ENCODE assay signal across 12 mouse cellular contexts in genomic region chr4:128932783-128933182, GRCm38 (mm10).
"Had no signal": no experiment of that assay in that cellular context is flagged by ENCODE, and none has a peak within 500 bp of the region (broad histone marks: within the 10 kb centered on the region; RNA-seq: fewer than 3 reads in every experiment).

No protein-coding gene starts in this region.

- H3K4me2 ChIP-seq: limb, embryonic 12.5 days; liver, embryonic 13.5 days; lung, embryonic 15.5 days; midbrain, embryonic 12.5 days had no signal

- H3K4me3 ChIP-seq: limb, embryonic 12.5 days; liver, embryonic 13.5 days; lung, embryonic 15.5 days; megakaryocyte, embryonic 14.5 days; midbrain, embryonic 12.5 days had no signal

- ATAC-seq: liver, postnatal 0 days; midbrain, embryonic 16.5 days had no signal

- H3K9me3 ChIP-seq: limb, embryonic 12.5 days; liver, embryonic 13.5 days; lung, embryonic 15.5 days; megakaryocyte, embryonic 14.5 days; midbrain, embryonic 12.5 days had no signal

- H3K9ac ChIP-seq: limb, embryonic 12.5 days; liver, embryonic 13.5 days; liver, postnatal 0 days; lung, embryonic 15.5 days; midbrain, embryonic 12.5 days had no signal

- H3K36me3 ChIP-seq: limb, embryonic 12.5 days; liver, embryonic 13.5 days; lung, embryonic 15.5 days; midbrain, embryonic 12.5 days had no signal

- H3K27me3 ChIP-seq: limb, embryonic 12.5 days; lung, embryonic 15.5 days had no signal

- H3K27ac ChIP-seq: limb, embryonic 12.5 days; liver, embryonic 13.5 days; lung, embryonic 15.5 days; macrophage; midbrain, embryonic 12.5 days had no signal

- H3K4me1 ChIP-seq: limb, embryonic 12.5 days; liver, embryonic 13.5 days; lung, embryonic 15.5 days; megakaryocyte, embryonic 14.5 days; midbrain, embryonic 12.5 days had no signal

- DNase-seq: kidney, adult 18-20 months; kidney, postnatal 14 days; liver; liver, embryonic 13.5 days; liver, postnatal 0 days; lung, postnatal 14 days had no signal
